Mouse (Mus musculus) megakaryocyte, embryonic 14.5 days (primary cell): Measurements from ENCODE around the gene Akirin1.

Experiments
- FLI1 ChIP-seq: IDR thresholded peaks from 2 replicates; pipeline ENCODE4 v1.6.1; 2012; ENCODE audit warnings: low read length, inconsistent platforms, mixed read lengths
- GATA1 ChIP-seq: IDR thresholded peaks from 3 replicates; pipeline ENCODE4 v1.6.1; 2012; ENCODE audit warnings: mixed read lengths, low read length, inconsistent platforms, borderline replicate concordance

DNA sequence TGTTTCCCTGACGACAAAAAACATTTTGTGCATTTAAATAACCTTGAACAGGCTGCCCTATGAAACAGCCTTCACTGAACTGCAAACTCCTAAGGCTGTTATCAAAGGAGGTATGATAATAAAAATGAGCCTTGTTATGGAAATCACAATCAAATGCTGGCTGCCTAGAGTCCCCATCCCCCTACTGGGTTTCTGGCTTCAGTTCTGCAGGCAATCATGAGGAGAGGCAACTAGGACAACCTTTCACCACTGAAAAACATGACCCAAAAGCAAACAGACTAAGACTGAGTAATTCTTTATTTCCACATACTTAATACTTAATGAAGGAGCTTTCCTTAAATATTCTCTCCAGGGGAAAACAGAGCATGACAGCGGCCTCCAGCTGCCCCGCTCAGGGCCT is 37.7 kb downstream of the Akirin1 start:
- TF ChIP-seq GATA1: no peak
- no peak for TF ChIP-seq FLI1
